Mouse (Mus musculus) right cerebral cortex, postnatal 4 days (tissue): ENCODE results near the gene Traf2.

Experiments
- DNase-seq: peaks from one replicate; pipeline ENCODE4 v3.0.0-alpha.2; 2022

The Traf2 gene

DNA sequence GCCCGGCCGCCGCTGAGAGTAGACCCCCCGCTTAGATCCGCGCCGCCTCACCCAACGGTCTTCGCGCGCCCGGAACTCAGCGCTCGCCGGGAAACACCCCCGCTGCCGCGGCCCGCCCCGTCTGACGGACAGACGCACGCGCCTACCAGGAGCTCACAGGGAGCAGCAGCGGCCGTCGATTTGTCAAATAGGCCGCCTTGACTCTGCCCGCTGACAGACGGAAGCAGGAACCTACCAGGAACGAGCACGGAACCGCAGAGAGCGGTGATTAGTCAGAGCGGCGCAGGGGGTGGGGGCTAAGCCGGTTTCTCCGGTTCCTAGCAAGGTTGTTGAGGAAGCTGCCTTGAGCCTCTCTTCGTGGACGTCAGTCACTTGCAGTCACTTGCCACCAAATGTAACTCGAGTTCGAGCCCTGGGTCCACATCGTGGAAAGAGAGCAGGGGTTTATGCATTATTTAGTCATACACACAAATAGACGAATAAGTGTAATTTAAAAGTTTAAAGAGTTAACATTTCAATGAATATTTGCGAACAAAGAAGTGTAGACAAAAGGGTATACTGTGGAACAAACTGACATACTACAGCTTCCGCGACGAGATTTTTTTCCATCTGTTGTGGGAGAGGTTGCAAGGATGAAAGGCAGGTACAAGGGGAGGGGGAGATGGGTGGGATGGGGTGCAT is at the start of gene Traf2:
Gene Traf2, minus strand, starts transcription at position 130 of the 681 bp plus-strand sequence.
- DNase-seq, result peak; percentile 98

DNA sequence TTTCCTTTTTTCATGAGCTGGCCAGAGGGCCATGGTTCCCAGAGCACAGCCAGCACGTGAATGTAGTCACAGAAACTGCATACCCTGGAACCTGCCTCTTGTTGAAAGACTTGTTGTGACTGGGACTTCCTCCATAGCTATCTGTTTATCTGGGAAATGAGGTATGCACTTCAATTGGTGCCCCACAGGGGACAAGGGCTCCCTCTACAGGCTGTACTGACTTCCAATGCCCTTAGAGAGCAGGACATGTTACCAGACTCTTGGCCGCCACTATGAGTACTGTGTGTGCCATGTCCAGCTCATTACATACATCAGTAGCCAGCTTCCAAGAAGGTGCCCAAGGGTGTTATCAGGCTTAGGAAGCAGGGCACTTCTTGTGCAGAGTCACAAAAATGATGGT is 45.1 kb upstream of the Traf2 start:
- no peak for DNase-seq

DNA sequence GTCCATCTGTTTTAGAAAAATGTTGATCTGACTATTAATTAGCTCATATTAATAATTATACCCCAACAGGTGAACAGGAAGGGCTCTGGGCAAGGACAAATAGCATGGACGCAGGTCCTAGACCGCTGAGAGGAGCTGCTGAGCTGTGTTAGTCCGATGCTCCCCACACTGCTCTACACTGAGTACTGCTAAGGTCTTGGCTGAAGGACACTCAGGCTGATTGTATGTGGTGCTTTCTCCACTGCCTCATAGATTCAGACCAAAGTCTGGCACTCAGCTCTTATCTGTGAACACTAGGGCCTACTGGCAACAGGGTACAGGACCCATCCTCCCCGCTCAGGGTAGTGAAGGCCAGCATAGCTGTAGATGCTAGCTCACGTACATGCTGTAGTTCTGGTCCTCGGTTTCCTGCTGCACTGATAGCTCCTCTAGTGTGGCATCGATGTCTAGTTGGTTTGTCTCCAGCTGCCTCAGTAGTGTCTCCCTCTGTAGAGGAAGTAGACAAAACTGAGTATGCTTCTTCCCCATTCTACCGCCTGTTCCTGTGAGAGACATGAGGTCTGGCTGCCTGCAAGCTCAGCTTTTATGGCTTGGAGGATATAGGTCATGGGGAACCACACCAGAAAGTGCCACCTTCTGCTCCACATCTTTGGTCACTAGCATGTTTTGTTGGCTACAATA is 41.6 kb upstream of the Traf2 start:
- no peak for DNase-seq

DNA sequence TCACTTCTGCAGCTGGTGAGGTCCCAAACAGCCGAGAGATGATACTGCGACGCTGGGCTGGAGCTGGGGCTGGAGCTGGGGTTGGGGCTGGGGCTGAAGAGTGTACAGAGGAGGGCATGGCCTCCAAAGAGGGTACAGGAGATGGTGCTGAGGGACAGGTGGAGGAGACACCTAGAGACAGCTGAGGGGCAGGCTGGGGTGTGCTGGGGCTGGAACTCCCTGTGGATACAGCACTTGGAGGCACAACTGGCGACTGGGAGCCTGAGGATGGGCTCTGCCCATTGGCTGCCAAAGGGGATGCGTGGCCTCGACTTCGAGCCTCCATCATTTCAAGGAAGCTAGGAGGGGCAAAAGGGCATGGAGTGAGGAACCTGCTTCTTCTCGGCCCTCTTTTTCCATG is 40.5 kb upstream of the Traf2 start:
- no peak for DNase-seq

DNA sequence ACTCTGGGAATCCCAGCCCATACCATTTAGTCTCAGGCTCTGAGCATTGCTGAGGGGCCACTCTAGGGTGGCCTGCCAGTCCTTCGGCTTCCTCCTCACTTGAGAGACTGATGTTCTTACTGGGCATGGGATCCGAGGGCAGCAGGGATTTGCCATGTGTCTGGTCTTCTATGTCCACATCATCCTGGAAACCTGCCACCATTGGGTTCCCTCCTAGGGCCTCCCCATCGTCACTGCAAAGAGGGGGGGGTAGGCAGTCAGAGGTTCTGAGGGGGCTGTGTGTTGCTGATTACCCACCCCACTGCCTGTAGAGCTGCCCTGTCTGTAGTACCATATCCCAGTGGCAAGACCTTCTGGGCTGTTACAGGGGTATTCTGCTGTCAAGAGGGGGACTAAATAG is 38.9 kb upstream of the Traf2 start:
- no peak for DNase-seq

DNA sequence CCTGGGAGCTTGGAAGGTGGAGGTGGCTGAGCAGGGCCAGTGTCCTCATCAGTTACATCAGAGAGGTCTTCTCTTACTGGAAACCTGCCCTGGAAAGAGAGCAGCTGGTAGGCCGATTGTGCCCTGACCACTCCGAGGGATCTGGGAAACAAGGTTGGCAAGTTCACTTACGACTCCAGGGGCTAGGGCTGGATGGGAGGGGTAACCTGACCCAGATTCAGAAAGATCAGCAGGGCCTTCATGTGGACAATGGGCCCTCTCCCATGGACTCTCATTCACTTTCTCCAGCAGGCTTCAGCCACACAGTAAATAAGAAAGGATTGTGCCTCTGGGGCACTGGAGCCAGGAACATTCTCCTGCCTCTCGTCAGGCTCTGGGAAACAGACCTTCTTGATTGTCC is 38.1 kb upstream of the Traf2 start:
- no peak for DNase-seq

DNA sequence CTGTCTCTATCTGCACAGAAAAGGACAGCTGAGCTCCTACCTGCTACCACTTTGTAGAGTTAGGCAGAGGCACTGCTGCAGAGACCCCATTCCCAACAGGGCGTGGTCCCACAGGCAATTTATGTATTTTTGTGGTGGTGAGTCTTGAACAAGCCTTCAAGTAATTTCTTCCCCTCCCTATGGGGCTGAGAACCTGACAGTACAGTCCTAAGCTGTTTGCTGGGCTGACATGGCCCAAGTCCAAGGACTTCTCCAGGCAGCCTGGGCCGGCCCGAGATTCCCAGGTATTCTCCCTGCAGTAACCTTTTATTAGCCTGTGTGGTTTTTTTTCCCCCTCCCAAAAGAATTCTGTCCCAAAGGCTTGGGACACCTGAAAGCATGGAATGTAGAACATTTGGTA is 37.4 kb upstream of the Traf2 start:
- no peak for DNase-seq

DNA sequence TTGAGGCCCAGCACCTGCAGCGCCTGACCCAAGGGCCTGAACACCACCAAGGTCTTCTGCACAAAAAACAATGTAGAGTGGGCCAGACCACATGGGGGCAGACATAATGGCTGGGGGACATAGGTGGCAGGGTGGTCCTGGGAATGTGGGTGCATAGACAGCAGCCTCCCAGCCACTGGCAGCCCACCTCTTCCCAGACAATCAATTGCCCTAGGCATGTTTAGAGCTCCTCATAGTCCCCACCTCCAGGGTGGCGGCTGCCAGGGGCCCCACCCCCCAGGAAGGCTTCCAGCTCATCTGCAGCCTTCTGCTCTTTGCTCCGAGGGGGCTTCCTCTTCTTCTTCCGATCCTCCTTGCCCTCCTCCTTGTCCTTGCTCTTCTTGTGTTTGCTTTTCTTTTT is 36.8 kb upstream of the Traf2 start:
- no peak for DNase-seq

DNA sequence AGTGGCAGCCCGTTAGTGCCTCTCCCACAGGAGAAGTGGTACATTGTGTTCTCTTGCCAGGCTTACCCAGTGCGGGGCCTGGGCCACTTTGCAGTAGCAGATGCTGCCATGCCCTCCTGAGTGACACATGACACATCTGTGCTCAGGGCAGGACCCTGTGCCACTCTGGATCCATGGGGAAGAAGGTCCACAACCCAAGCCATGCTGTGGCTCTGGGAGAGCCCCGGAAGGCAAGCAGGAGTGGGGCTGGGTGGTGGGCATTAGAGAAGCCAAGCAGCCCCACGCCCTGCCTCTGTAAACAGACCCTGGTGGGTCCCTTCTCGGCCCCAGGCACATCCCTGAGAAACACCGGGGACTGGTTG is 36.4 kb upstream of the Traf2 start:
- DNase-seq, result no peak

DNA sequence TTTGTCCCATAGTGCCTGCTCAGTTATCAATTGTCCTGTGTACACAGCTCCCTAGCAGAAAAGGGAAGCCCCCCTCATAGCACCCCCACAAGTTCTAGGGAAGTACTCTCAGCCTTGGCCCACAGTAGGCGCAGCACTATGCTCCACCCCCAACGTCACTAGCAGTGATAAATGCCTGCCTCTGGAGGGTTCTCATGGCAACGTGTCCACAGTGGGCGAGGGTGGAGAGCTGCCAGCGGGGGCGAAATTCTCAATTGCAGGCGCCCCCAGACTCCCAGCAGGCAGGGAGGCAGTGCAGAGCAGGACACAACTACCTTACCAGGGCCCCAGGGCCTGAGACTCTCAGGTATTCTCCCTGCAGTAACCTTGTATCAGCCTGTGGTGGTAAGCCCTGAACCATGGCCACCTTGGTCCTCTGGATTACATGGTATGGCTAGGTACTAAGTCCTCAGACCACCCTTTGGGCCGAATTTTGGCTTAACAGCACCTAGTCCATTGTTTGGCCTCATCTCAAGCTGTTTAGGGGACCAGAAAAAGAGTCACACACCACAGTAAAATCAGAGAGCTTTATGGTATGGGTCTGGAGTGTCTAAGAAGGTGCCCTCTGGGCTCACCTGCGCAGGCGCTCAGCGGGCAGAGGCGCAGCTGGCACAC is 35.9 kb upstream of the Traf2 start:
- peak; percentile 75 for DNase-seq

DNA sequence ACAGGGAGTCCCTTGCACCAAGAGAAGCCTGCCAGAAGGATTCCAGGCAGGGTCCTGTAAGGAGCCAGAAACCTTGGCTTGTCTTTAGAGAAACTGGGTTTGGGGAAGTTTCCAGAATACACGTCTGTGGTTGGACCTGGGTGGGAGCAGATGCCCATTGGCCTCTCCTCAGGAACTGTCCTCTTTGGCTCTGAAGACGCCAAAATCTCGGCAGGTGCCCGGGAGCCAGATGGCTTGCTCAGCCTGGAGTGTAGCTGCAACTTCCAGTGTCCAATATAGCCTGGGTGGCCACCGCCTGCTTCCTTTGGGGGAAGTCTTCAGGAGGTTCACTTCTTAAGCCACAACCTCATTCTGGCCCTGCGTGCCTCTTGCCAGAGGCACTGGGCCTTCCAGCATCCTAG is 35.2 kb upstream of the Traf2 start:
- DNase-seq, result peak; percentile 40

DNA sequence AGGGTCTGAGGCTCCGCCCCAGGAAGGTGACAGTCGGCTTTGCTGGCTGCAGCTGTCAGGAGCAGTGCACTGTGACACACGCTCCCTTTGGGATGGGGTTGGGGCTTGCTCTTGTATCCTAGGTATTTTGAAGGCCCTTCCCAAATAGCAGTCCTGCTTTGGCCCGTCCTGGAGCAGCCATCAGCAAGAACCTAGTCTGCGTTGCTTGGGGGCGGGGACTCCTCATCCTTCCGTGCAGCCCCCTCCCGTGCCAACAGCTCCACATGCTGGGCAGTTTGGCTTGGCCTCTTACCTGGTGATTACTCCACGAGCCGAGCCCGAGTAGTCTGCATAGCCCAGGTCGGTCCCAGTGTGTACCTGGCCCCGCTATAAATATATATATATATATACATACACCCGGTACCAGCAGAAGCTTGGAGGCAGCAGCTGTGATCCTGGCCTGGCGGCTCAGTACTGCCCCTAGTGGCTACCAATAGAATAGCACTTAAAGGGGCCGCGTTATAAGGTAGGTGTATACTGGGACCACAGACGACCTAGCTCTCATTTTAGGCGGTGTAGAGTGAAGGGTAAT is 34.6 kb upstream of the Traf2 start, which contains the start of gene Ajm1:
Gene Ajm1, minus strand, starts transcription at position 464 of the 571 bp plus-strand sequence.
- peak; percentile 70 for DNase-seq

DNA sequence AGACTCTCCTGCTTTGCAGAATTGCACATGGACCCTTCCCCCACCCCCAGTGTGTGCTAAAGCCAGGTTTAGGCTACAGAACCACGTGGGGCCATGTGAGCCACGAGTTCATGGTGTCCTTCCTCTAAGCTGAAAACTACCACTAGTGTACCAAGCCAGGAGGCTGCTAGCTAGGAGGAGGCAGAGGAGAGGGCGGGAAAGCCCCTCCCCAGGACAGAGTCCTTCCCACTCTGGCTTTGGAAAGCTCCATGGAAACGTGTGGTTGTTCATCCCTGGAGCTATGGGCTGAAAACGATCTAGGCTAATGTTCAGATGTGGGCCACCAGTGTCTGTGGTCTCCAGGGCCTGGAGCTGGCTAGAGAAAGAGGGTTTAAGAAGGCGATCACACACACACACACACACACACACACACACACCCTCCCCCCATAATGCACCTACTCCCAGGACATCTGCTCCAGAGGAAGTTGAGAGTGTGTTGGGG is 33.9 kb upstream of the Traf2 start:
- no peak for DNase-seq

DNA sequence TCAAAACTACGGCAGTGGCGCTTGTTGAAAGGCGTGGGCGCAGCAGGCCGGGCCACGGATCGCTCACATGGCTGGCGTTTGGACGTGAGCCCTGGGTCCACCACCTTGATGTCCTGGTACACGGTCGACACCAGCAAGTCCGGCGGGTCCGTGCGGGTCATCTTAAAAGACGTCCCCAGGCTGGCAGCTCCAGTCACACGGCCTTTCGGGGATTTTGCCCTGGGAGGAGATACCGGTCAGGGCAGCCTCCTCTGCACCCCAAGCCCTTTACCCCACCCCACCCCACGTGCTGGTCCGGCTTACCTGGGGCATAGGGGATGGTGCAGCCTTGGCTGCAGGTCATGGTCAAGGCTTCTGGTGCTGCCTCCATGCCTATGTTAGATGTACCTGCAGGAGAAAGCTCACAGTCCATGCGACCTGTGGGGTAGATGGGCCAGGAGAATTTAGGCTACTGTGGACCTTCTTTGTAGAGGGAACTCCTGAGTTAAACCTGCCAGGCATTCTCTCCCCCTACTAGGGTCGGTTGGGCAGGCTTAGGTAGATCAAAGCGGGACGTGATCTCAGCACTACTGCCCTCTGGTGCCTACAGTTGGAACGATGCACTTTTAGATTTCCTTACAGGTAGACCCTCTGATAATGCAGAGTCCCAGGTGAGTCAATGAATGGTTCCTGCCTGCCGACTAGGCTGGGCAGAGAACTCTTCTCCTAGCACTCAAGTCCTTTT is 33.2 kb upstream of the Traf2 start:
- peak; percentile 40 for DNase-seq

DNA sequence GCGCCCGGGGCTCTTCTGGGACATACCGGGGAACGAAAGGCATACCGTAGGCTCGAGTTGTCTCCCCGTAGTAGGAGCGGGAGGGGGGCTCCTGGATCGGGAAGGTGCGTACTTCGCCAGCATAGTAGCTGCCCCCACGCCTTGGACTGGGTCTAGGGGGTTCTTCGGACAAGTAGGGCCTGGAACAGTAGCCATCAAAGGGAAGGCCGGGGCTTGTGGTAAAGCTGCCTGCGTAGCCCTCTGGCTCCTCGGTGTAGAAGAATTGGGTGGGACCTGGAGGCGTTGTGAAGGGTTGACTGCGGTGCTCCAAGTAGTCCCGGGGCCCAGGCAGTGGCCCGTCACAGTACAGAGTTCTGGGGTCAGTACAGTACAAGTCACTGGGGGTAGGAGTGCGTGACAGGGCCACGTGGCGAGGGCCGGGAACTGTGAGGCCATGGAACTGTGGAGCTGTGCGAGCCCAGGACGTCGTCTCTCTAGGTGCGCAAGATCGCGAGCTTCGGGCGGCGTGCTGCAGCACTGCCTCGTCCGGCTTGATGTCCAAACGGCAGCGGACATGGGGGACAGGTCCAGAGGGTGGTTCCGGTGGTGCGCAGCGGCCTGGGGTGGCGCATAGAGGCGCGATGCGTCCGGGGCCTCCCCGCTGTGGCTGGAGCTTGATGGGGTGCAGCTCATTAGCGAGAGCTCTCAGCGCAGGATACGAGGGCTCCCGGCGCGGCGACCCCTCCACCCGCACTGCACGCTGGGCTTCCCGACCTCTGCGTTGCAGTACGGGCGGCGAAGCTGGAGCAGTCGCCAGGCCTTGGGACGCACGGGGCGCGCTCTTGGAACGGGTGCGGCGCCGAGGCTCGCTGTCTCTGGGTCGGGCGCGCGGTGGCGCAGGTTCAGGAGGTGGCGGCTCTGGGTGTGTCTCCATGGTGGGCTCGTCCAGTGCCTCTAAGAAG is 32.3 kb upstream of the Traf2 start:
- no peak for DNase-seq

DNA sequence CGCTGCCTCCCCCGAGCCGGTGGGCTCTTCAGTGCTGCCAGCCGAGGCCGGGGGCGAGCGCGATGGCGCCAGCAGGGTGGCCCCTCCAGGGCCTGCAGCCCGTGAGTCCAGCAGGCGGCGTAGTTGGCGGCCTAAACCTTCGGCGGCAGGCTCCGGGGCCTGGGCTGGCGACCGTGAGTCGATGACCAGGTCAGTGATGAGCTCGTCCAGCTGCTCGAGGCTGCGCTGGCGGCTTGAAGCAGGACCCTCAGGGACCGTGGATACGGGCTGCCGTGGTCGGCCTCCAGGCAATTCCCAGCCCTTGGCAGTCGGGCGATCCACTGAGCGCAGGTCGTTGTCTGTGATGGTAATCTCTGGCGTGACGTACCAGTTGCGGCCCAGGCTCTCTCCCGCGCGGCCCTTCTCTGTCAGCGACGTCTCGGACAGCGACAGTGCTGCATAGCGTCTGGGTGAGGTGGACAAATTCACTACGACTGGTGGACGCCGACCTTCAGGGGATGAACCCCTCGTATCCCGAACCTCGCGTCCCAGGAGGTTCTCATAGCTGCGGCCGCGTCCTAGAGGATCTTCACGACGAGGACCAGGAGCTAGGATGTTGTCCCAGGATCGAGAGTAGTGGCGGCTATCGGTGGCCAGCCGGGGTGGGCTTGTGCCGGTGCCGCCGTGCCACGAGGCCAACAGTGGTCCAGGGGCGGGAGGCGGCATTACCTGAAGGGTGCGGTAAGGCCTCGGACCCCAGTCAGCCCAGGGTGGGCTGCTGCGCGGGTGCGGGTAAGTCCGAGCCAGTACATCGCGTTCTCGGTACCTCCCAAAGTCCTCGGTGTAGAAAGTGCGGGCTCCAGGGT is 31.4 kb upstream of the Traf2 start:
- no peak for DNase-seq

DNA sequence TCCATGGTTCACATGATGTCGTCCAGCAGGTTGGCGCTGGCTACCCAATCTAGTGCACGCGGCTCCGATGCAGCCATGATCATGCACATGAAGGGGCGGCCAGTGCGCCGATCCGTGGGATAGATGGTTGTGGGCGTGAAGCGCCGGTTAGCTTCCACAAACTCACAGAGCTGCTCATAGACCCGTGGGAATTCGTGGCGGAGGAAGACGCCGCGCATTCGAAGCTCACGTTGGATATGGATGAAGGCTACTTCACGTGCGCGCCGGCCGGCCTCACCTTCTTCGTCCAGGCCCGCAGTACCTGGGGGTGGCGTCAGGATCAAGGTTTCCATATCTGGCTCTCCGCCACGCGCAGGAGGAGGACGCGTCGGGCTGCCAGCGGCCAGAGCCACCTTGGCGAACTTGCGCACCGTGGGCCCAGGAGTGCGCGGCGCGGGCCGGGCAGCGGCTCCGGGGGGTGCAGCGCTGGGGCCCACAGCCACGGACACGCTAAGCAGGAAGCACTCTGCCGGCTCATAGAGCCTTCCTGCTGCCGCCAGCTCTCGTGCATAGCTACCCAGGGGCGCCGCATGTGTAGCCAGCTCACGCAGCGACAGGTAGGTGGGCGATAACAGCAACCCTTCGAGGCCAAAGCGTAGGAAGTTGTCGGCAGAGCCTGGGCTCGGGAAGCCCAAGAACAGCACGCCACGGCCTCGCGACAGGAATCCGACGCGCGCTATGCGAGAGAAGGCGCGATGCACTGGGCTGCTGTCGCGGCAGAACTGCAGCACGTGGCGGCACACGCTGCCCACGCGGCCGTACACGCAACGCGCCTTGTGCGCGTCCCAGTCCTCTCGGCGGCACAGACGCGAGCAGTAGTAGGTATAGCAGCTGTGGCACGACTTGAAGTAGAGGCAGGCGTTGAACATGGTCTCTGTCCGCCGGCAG is 30.5 kb upstream of the Traf2 start:
- peak; percentile 37 for DNase-seq

DNA sequence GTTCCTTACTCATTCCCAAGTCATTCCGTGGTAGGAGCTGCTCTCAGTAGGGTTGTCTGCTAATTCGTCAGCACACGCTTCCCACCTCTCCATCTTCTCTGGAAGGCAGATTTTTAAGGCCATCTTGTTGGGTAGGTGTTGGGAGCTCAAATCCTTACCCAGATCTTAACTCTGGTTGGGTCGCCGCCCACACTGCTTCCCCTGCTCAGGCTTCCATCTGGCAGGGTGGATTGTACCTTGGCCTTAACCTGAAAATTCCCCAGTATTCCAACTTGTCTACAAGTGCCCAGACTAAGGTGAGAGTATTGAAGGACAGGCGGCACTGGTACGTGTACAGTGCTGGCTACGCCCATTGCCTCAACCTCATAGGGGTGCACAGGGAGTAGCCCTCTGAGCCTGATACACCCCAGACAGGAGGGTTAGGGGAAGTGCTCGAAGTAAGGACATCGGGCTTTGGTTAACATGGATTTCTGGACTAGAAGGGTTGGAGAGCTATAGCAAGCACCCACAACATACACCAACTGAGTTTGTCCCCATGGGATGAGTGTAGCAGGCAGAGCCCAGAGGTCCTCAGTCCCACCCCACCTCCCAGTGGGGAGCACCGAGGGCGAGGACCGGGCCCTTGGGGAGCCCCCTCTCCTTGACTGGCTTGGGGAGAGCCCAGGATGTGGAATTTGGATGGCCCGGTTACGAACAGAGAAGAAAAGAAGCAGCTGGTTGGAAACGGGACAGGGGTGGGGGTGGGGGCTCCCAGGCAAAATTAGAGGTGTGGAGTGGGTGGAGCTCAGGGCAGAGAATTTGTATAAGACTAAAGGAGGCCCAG is 29.5 kb upstream of the Traf2 start:
- DNase-seq, result no peak
